Mouse (Mus musculus): ENCODE measurements around the gene Rabgef1. TPM values are rescaled to one million over a fixed set of nuclear protein-coding genes. Genes with fewer than 3 reads are reported as not detected.

Rabgef1 gene
- polyA plus RNA-seq, 1 experiment from 2014 or later = 21.9 TPM

- Histone ChIP-seq H3K4me3 (ENCODE audit: low read depth, low read length) (no peak overlapping the region), H3K4me1 (replicated peaks; ENCODE audit: control insufficient read depth, insufficient read depth, low read length) (peaks cover 7% of the 10 kb centered on the region; the same call in 1 of the 2 replicates), H3K9me3 (ENCODE audit: control insufficient read depth) (no peaks in the 10 kb centered on the region), H3K36me3 (ENCODE audit: control insufficient read depth, insufficient read depth) (no peaks in the 10 kb centered on the region), H3K27ac (ENCODE audit: low read depth, low read length) (no peak overlapping the region), H3K9ac (ENCODE audit: low read depth, low read length) (no peak overlapping the region), H3K4me2 (replicated peaks; ENCODE audit: low read depth) (no peak overlapping the region), H3K27me3 (replicated peaks; ENCODE audit: control insufficient read depth, insufficient read depth, low read length) (no peaks in the 10 kb centered on the region)
- no peak for ATAC-seq
- WGBS = 35% methylated on average over 6 of the region's 6 CpGs
- no peak for TF ChIP-seq CTCF (IDR thresholded peaks at IDR 0.05; ENCODE audit: low read depth)
Observed at GRCm38 (mm10) chr5:130169109-130169508, 2.5 kb upstream of the Rabgef1 start.

DNA sequence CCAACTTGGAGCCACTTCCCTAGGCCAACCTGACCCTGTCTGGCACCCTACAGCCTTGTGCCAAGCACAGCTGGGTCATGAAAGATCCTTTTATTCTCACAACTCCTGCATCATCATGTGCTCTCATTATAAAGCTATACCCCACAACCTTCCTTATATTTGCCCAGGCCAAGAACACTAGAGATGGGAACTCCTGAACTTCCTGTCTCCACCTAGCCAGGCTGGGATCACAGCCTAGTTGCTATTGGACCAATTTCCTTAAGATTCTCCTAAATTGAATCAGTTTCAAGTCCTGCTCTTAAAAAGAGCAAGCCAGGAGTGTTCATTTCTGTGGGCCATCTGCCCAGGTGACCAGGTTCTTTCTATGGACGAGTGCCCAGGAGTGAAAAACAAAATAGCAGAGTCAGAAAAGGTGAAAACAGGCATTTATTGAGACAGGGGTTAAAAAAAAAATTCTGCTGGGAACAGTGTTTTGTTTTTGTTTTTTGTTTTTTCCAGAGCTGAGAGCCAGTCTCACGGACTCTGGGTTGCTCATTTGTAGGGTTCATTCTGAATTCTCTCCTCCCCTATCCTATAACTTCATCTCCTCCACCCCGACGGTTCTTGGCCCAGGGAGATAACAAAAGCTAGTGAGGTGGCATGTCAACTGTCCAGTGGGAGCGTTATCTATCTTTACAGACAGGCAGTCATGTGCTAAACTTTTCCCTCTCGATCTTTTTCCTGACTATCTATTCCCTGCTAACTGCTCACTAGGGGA, 754 bp upstream of the Rabgef1 start:
- no peak; the same call in 1 of the 2 replicates for ATAC-seq
- Histone ChIP-seq H3K4me2 (replicated peaks; ENCODE audit: low read depth) (peak overlapping the region; percentile 72), H3K36me3 (ENCODE audit: control insufficient read depth, insufficient read depth) (no peaks in the 10 kb centered on the region), H3K9ac (ENCODE audit: low read depth, low read length) (peak overlapping the region; percentile 90), H3K27ac (ENCODE audit: low read depth, low read length) (peak overlapping the region; percentile 92), H3K4me3 (ENCODE audit: low read depth, low read length) (peak overlapping the region; percentile 72), H3K9me3 (ENCODE audit: control insufficient read depth) (no peaks in the 10 kb centered on the region), H3K27me3 (replicated peaks; ENCODE audit: control insufficient read depth, insufficient read depth, low read length) (no peaks in the 10 kb centered on the region), H3K4me1 (replicated peaks; ENCODE audit: control insufficient read depth, insufficient read depth, low read length) (peaks cover 7% of the 10 kb centered on the region; the same call in 1 of the 2 replicates)
- WGBS = 9% methylated on average over 6 of the region's 6 CpGs
- no peak for TF ChIP-seq CTCF (IDR thresholded peaks at IDR 0.05; ENCODE audit: low read depth)

GRCm38 (mm10) chr5:130171956-130172601, 481 bp downstream of the Rabgef1 start:
- Histone ChIP-seq H3K36me3 (ENCODE audit: control insufficient read depth, insufficient read depth) (no peaks in the 10 kb centered on the region), H3K27me3 (replicated peaks; ENCODE audit: control insufficient read depth, insufficient read depth, low read length) (no peaks in the 10 kb centered on the region), H3K4me1 (replicated peaks; ENCODE audit: control insufficient read depth, insufficient read depth, low read length) (peaks cover 7% of the 10 kb centered on the region; the same call in 1 of the 2 replicates), H3K27ac (ENCODE audit: low read depth, low read length) (peak overlapping the region; percentile 92), H3K4me3 (ENCODE audit: low read depth, low read length) (peak overlapping the region; percentile 72), H3K4me2 (replicated peaks; ENCODE audit: low read depth) (peak overlapping the region; percentile 72), H3K9me3 (ENCODE audit: control insufficient read depth) (no peaks in the 10 kb centered on the region), H3K9ac (ENCODE audit: low read depth, low read length) (peak overlapping the region; percentile 90)
- TF ChIP-seq CTCF (IDR thresholded peaks at IDR 0.05; ENCODE audit: low read depth) = no peak
- peak; percentile 73 for ATAC-seq
- WGBS = 1% methylated on average over 38 of the region's 46 CpGs

DNA sequence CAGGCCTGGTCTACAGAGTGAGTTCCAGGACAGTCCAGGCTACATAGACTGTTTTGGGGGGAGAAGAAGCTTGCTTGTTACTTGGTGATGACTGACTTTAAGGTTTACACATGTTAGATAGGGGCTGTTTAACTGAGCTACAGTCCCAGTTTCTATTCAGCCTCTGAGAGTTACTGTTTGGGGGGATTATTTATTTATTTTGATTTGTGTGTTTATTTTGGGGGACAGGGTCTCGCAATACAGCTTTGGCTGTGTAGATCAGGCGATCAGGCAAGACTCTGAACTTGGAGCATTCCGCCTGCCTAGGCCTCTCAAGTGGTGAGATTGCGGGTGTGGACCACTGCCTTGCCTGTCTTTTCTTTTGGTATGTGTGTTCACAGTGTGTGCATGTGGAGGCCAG, 1.4 kb downstream of the Rabgef1 start:
- Histone ChIP-seq H3K36me3 (ENCODE audit: control insufficient read depth, insufficient read depth) (no peaks in the 10 kb centered on the region), H3K4me3 (ENCODE audit: low read depth, low read length) (peak overlapping the region; percentile 72; the same call in 1 of the 2 replicates), H3K27me3 (replicated peaks; ENCODE audit: control insufficient read depth, insufficient read depth, low read length) (no peaks in the 10 kb centered on the region), H3K9ac (ENCODE audit: low read depth, low read length) (no peak overlapping the region), H3K4me1 (replicated peaks; ENCODE audit: control insufficient read depth, insufficient read depth, low read length) (peaks cover 7% of the 10 kb centered on the region; the same call in 1 of the 2 replicates), H3K4me2 (replicated peaks; ENCODE audit: low read depth) (peak overlapping the region; percentile 72), H3K27ac (ENCODE audit: low read depth, low read length) (no peak overlapping the region), H3K9me3 (ENCODE audit: control insufficient read depth) (no peaks in the 10 kb centered on the region)
- TF ChIP-seq CTCF (IDR thresholded peaks at IDR 0.05; ENCODE audit: low read depth) = no peak
- no peak for ATAC-seq
- 73% methylated on average over 4 of the region's 4 CpGs for WGBS

GRCm38 (mm10) chr5:130177871-130178270, 6.3 kb downstream of the Rabgef1 start:
- no peak for ATAC-seq
- WGBS = 50% methylated on average over 4 of the region's 4 CpGs
- Histone ChIP-seq H3K27ac (ENCODE audit: low read depth, low read length) (no peak overlapping the region), H3K27me3 (replicated peaks; ENCODE audit: control insufficient read depth, insufficient read depth, low read length) (no peaks in the 10 kb centered on the region), H3K9me3 (ENCODE audit: control insufficient read depth) (no peaks in the 10 kb centered on the region), H3K4me2 (replicated peaks; ENCODE audit: low read depth) (no peak overlapping the region), H3K9ac (ENCODE audit: low read depth, low read length) (no peak overlapping the region), H3K36me3 (ENCODE audit: control insufficient read depth, insufficient read depth) (no peaks in the 10 kb centered on the region; the same call in 1 of the 2 replicates), H3K4me1 (replicated peaks; ENCODE audit: control insufficient read depth, insufficient read depth, low read length) (peaks cover 3% of the 10 kb centered on the region; the same call in 1 of the 2 replicates), H3K4me3 (ENCODE audit: low read depth, low read length) (no peak overlapping the region)
- TF ChIP-seq CTCF (IDR thresholded peaks at IDR 0.05; ENCODE audit: low read depth) = no peak

GRCm38 (mm10) chr5:130180362-130180761, 8.8 kb downstream of the Rabgef1 start:
- peak; percentile 44; the same call in 1 of the 2 replicates for TF ChIP-seq CTCF (IDR thresholded peaks at IDR 0.05; ENCODE audit: low read depth)
- H3K27me3 ChIP-seq (replicated peaks; ENCODE audit: control insufficient read depth, insufficient read depth, low read length) = no peaks in the 10 kb centered on the region
- H3K4me3 ChIP-seq (ENCODE audit: low read depth, low read length) = no peak overlapping the region
- no peaks in the 10 kb centered on the region for H3K9me3 ChIP-seq (ENCODE audit: control insufficient read depth)
- H3K4me2 ChIP-seq (replicated peaks; ENCODE audit: low read depth) = no peak overlapping the region
- no peak for ATAC-seq
- H3K36me3 ChIP-seq (ENCODE audit: control insufficient read depth, insufficient read depth) = no peaks in the 10 kb centered on the region; the same call in 1 of the 2 replicates
- H3K4me1 ChIP-seq (replicated peaks; ENCODE audit: control insufficient read depth, insufficient read depth, low read length) = 0 out of 2 replicates have a peak, but pooled peaks cover 7% of the 10 kb centered on the region
- WGBS = 77% methylated on average over 7 of the region's 7 CpGs
- no peak overlapping the region for H3K9ac ChIP-seq (ENCODE audit: low read depth, low read length)
- no peak overlapping the region for H3K27ac ChIP-seq (ENCODE audit: low read depth, low read length)
